Mouse (Mus musculus): Measurements from ENCODE around the gene Trib3.

DNA sequence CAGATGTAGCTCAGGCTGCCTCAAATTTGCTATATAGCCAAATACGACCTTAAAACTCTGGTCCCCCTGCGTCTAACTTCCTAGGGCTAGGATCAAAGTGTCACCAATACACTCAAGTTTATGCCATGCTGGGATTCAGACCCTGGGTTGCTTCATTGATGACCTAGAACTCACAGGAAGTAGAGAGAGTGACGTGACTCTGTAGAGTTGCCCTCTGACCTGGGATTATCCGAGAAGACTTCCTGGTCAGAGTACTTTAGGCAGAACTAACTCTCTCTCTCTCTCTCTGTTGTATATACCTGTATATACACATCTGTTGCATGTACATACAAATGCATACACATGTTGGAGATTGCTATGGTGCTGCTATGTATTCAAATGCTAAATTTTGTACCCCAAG is 28.8 kb upstream of the Trib3 start:
- TF ChIP-seq POLR2A (IDR thresholded peaks at IDR 0.05; ENCODE audit: low read depth, low read length): no peak
- TF ChIP-seq CTCF (IDR thresholded peaks at IDR 0.05; ENCODE audit: extremely low read depth, insufficient read length, insufficient replicate concordance, low read depth, low read length): no peak

Measured in small intestine, adult 2 months (tissue).